In the genomic region with DNA sequence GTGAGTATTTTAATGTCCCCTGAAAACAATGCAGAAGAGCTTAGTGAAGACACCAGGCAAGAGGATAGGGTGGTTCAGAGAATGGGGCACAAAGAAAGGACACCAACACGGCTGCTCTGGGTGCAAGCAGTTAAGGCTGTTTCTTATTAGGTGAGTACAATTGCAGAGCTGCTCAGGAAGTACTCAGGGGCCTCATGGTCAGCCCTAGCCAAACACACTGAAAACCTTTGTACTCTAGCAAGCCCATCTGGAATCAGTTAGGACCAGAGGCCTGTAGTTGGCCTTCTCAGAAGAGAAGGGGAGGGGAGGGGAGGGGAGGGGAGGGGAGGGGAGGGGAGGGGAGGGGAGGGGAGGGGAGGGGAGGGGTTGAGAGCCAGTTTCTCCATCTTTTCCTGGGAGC, we compare ENCODE assay signal across 8 mouse cellular contexts. TPM values are rescaled to one million over a fixed set of nuclear protein-coding genes. Genes with fewer than 3 reads are reported as not detected.
DNase-seq lines count a peak whose midpoint lies in the region; ATAC-seq and TF ChIP-seq lines count a peak whose summit lies in the region.

No protein-coding gene starts in this region.

- no peaks in the 10 kb centered on the region for H3K9me3 ChIP-seq in heart, embryonic 13.5 days
- no peaks in the 10 kb centered on the region for H3K9me3 ChIP-seq in limb, embryonic 15.5 days

- peaks cover 23% of the 10 kb centered on the region for H3K4me1 ChIP-seq in brown adipose tissue, adult 24 weeks (ENCODE audit: control insufficient read depth, insufficient read depth, insufficient read length, low read length)
- H3K4me1 ChIP-seq in heart, embryonic 13.5 days = peaks cover 65% of the 10 kb centered on the region
- peaks cover 63% of the 10 kb centered on the region for H3K4me1 ChIP-seq in limb, embryonic 15.5 days
- peaks cover 13% of the 10 kb centered on the region for H3K4me1 ChIP-seq in lung, adult 2 months (ENCODE audit: control insufficient read depth, insufficient read depth, low read length)

- no peak for TF ChIP-seq CTCF in lung, adult 2 months (IDR thresholded peaks at IDR 0.05; ENCODE audit: insufficient read depth, low read length)

- no peak for TF ChIP-seq POLR2A in lung, adult 2 months (IDR thresholded peaks at IDR 0.05; ENCODE audit: borderline replicate concordance, extremely low read depth, low read depth, low read length)

- H3K36me3 ChIP-seq in heart, embryonic 13.5 days = no peaks in the 10 kb centered on the region
- H3K36me3 ChIP-seq in limb, embryonic 15.5 days = no peaks in the 10 kb centered on the region

- peak; percentile 29 for DNase-seq in MN1 (ENCODE audit: low spot score)
- DNase-seq in thymus, adult 18-20 months = no peak
- no peak for DNase-seq in layer of hippocampus, adult 11-12 months (ENCODE audit: low spot score)
- no peak for DNase-seq in lung, adult 2 months
- no peak for DNase-seq in kidney, postnatal 14 days

- no peak for ATAC-seq in heart, embryonic 13.5 days (ENCODE audit: extremely low read depth, insufficient number of reproducible peaks, low FRiP score, low TSS enrichment)
- peak; percentile 77; the same call in 1 of the 2 replicates for ATAC-seq in limb, embryonic 15.5 days (ENCODE audit: insufficient number of reproducible peaks, low FRiP score, low TSS enrichment, low read depth)

- no peaks in the 10 kb centered on the region for H3K27me3 ChIP-seq in heart, embryonic 13.5 days (replicated peaks)
- no peaks in the 10 kb centered on the region for H3K27me3 ChIP-seq in limb, embryonic 15.5 days

- peak overlapping the region; percentile 59 for H3K27ac ChIP-seq in brown adipose tissue, adult 24 weeks (replicated peaks; ENCODE audit: low read depth, low read length)
- H3K27ac ChIP-seq in heart, embryonic 13.5 days (replicated peaks) = peak overlapping the region; percentile 81
- H3K27ac ChIP-seq in limb, embryonic 15.5 days = peak overlapping the region; percentile 91

- 0 out of 2 replicates have a peak overlapping the region, but pooled peaks have one; percentile 50 for H3K9ac ChIP-seq in heart, embryonic 13.5 days
- H3K9ac ChIP-seq in limb, embryonic 15.5 days = no peak overlapping the region

- H3K4me2 ChIP-seq in heart, embryonic 13.5 days = no peak overlapping the region
- H3K4me2 ChIP-seq in limb, embryonic 15.5 days = no peak overlapping the region

- no peak overlapping the region for H3K4me3 ChIP-seq in brown adipose tissue, adult 24 weeks (ENCODE audit: insufficient read depth, low read depth, low read length)
- no peak overlapping the region for H3K4me3 ChIP-seq in heart, embryonic 13.5 days
- H3K4me3 ChIP-seq in limb, embryonic 15.5 days = no peak overlapping the region
- no peak overlapping the region for H3K4me3 ChIP-seq in lung, adult 2 months (replicated peaks; ENCODE audit: extremely low read depth, low read depth, low read length)

- WGBS in heart, embryonic 13.5 days = 18% methylated on average over 1 of the region's 1 CpGs
- 19% methylated on average over 1 of the region's 1 CpGs for WGBS in limb, embryonic 15.5 days
- WGBS in lung, adult 2 months = 23% methylated on average over 1 of the region's 1 CpGs

RNA-seq across cellular contexts. Expression of a gene that starts 52.2 kb away (rescaled TPM):
- 23.6 and 30.5 TPM in 2 replicates for polyA plus RNA-seq in brown adipose tissue, adult 24 weeks (2012; ENCODE audit: insufficient read depth, insufficient read length, missing spikeins)
- 64.8 and 69.1 TPM in 2 replicates for polyA plus RNA-seq in heart, embryonic 13.5 days (2015; fragmentation: Nextera tagmentation; extraction: Ambion mirVana)
- polyA plus RNA-seq in limb, embryonic 15.5 days (2015; fragmentation: Nextera tagmentation; extraction: Ambion mirVana) = 73.2 and 76.6 TPM in 2 replicates
- 65.0 and 72.0 TPM in 2 replicates for polyA plus RNA-seq in lung, adult 2 months (2012; rRNA removed)
